Mouse (Mus musculus) liver, embryonic 11.5 days (tissue): ENCODE data around the gene Ndufb3. TPM values are rescaled to one million over a fixed set of nuclear protein-coding genes. Genes with fewer than 3 reads are reported as not detected.
"Not testable (repeated sequence)": the region's sequence is repeated elsewhere in the genome, so short reads cannot be mapped to it uniquely, and the experiment has no call there.

Source experiments
- ATAC-seq: fragments of 200-750 bp; cut with Nextera tagmentation; replicated peaks from 2 replicates; pipeline ENCODE4 v1.8.0; 2017; ENCODE audit warnings: moderate number of reproducible peaks, mild to moderate bottlenecking, moderate TSS enrichment, moderate library complexity; ENCODE audit not compliant: low FRiP score
- DNase-seq: peaks from one replicate; pipeline ENCODE4 v3.0.0-alpha.2; 2017; ENCODE audit warnings: low spot score
- H3K27ac ChIP-seq: fragments of 300-500 bp; sonication (generic); 2 replicates; pipeline ENCODE4 v1.5.1; 2014; ENCODE audit warnings: mild to moderate bottlenecking, low read depth, low read length, control low read depth
- H3K27me3 ChIP-seq: fragments of 300-500 bp; sonication (generic); replicated peaks from 2 replicates; pipeline ENCODE4 v1.6.1; 2014; ENCODE audit warnings: low read length, mixed read lengths; ENCODE audit not compliant: control insufficient read depth, insufficient read depth
- H3K36me3 ChIP-seq: fragments of 300-500 bp; sonication (generic); 2 replicates; pipeline ENCODE4 v1.6.1; 2014; ENCODE audit warnings: mild to moderate bottlenecking, low read length, moderate library complexity, mixed read lengths; ENCODE audit not compliant: control insufficient read depth, insufficient read depth
- H3K4me1 ChIP-seq: fragments of 300-500 bp; sonication (generic); replicated peaks from 2 replicates; pipeline ENCODE4 v1.6.1; 2014; ENCODE audit warnings: low read length, mixed read lengths; ENCODE audit not compliant: control insufficient read depth, insufficient read depth
- H3K4me2 ChIP-seq: fragments of 300-500 bp; sonication (generic); 2 replicates; pipeline ENCODE4 v1.6.1; 2014; ENCODE audit warnings: mild to moderate bottlenecking, control low read depth, moderate library complexity
- H3K4me3 ChIP-seq: fragments of 300-500 bp; sonication (generic); 2 replicates; pipeline ENCODE4 v1.5.1; 2014; ENCODE audit warnings: low read depth, low read length, control low read depth
- H3K9ac ChIP-seq: fragments of 300-500 bp; sonication (generic); 2 replicates; pipeline ENCODE4 v1.6.1; 2014; ENCODE audit warnings: low read depth, low read length, control low read depth
- H3K9me3 ChIP-seq: fragments of 300-500 bp; sonication (generic); 2 replicates; pipeline ENCODE4 v1.6.1; 2016; ENCODE audit warnings: low read length, inconsistent platforms, mixed read lengths; ENCODE audit not compliant: control insufficient read depth
- WGBS: fragments of 180-500 bp; shearing (Covaris S2); extraction: QIAGEN DNeasy Blood & Tissue Kit; methylation state at CpG from one replicate; pipeline ENCODE4 v1.1.7; 2014; 5-methylcytosine and 5-hydroxymethylcytosine counted together
- polyA plus RNA-seq: library from polyadenylated mRNA; unstranded; fragments of >200 nt; fragmentation: Nextera tagmentation; extraction: Ambion mirVana; gene quantifications from 2 replicates; pipeline ENCODE4 v1.2.1, GENCODE M21; 2014

The Ndufb3 gene
- 172 and 182 TPM in 2 replicates for polyA plus RNA-seq

DNA sequence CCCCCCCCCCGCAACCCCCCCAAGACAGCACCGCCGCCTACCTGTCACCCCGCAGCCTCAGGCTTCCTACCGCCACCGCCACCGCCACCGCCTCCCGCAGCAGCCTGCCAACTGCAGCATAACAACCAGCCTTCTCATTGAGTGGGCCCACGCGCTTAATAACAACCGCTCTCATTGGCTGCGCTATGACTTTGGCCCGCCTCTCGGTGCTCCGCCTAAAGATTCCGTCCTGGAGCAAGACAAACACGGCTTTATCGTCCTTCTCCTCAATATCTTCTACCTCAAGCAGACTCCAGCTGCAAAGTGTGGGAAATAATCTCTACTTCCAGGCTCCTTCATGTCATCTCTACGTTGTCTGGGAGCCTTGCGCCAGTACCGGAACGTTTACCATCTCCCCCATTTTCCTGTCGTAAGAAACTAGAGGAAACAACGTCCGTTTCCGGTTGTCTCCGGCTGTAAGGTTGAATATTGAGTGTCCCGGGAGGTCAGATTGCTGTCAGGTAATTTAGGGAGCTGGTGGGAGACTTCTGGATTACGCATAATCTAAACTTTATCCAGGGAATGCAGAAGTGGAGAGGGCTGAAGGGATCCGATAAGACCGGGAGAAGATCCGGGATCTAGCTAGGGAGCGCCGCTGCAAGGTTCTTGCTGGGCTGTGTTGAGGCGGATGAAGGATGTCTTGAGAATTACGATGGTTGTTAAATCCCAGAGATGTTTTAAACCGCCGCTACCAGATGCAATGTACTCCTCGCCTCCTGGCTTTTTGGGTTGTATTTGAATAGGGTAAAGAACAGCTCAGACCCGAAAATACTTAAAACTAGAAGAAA lies at the start of gene Ndufb3, which contains the start of gene Fam126b:
Gene Ndufb3 (plus strand): TSS at position 214 of the 827 bp plus-strand sequence.
Gene Fam126b (minus strand): TSS at position 153 of the 827 bp plus-strand sequence.
- ATAC-seq: peak; percentile 98
- no peaks in the 10 kb centered on the region for H3K9me3 ChIP-seq
- under 1% methylated on average over 41 of the region's 41 CpGs for WGBS
- H3K27me3 ChIP-seq: no peaks in the 10 kb centered on the region
- H3K36me3 ChIP-seq: no peaks in the 10 kb centered on the region
- H3K9ac ChIP-seq: peak within 1 kb of the TSS; percentile 83
- peak within 1 kb of the TSS; percentile 85 for H3K4me3 ChIP-seq
- peak; percentile 87 for DNase-seq
- peak within 1 kb of the TSS; percentile 16; the same call in 1 of the 2 replicates for H3K27ac ChIP-seq
- H3K4me1 ChIP-seq: no peaks in the 10 kb centered on the region; the same call in 1 of the 2 replicates
- H3K4me2 ChIP-seq: peak within 1 kb of the TSS; percentile 91

DNA sequence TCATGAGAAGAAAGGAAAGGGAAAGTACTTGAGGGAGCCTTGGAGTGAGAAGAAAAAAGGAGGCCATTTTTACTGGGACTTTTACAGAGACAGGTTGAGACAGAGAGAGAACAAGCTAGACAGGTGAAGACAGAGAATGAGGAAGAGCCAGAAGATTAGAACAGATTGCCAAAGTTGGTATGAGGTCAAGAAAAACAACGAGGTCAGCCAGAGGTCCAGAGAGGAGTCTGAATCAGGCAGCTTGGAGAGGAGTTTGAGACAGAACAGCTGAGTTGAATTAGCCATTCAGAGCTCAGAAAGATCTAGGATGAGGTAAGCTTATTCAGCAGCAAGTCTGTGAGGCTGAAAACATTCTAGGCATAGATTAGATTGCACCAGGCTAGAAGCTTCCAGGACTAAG lies 44.8 kb upstream of the Ndufb3 start:
- H3K9ac ChIP-seq: no peak overlapping the region
- H3K27me3 ChIP-seq: no peaks in the 10 kb centered on the region
- no peak overlapping the region for H3K27ac ChIP-seq
- H3K36me3 ChIP-seq: 0 out of 2 replicates have a peak, but pooled peaks cover 2% of the 10 kb centered on the region
- DNase-seq: no peak
- ATAC-seq: no peak
- no peak overlapping the region for H3K4me3 ChIP-seq
- H3K9me3 ChIP-seq: no peaks in the 10 kb centered on the region
- WGBS: 81% methylated on average over 1 of the region's 1 CpGs
- no peaks in the 10 kb centered on the region for H3K4me1 ChIP-seq
- H3K4me2 ChIP-seq: no peak overlapping the region

DNA sequence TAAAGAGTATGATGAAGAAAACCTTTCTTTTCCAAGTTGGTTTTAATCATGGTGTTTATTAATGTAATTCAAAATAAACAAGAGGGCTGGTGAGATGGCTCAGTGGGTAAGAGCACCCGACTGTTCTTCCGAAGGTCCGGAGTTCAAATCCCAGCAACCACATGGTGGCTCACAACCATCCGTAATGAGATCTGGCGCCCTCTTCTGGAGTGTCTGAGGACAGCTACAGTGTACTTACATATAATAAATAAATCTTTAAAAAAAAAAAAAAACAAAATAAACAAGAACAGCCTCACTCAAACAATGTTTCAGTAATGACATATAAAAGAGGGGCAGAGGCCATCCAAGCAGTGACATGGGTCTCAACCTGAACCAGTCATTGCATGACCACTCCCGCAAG lies 25.8 kb upstream of the Ndufb3 start:
- not testable (repeated sequence) for H3K27ac ChIP-seq, H3K4me1 ChIP-seq, H3K9ac ChIP-seq, H3K9me3 ChIP-seq, H3K27me3 ChIP-seq, DNase-seq, H3K36me3 ChIP-seq, ATAC-seq, H3K4me2 ChIP-seq, H3K4me3 ChIP-seq
- WGBS: 93% methylated on average over 6 of the region's 6 CpGs

DNA sequence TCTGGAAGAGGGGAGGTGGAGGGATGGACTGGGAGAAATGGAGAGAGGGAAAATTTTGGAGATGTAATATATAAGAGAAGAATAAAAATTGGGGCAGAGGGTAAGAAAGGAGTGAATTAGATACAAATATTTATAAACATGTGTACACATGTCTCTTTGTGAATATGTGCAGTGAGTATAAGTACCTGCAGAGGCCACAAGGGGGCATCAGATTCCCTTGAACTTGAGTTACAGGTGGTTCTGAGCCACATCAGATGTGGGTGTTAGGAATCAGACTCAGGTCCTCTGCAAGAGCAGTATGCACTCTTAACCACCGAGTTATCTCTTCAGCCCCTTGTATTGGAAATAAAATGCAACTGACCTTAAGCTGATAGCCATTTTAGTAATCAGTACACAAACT lies 23.7 kb upstream of the Ndufb3 start:
- no peaks in the 10 kb centered on the region for H3K27me3 ChIP-seq
- ATAC-seq (no peak), DNase-seq (no peak)
- no peak overlapping the region for H3K4me3 ChIP-seq
- no peak overlapping the region for H3K27ac ChIP-seq
- no peak overlapping the region for H3K9ac ChIP-seq
- H3K4me1 ChIP-seq: no peaks in the 10 kb centered on the region
- H3K9me3 ChIP-seq: no peaks in the 10 kb centered on the region
- WGBS: 81% methylated on average over 1 of the region's 1 CpGs
- H3K4me2 ChIP-seq: no peak overlapping the region
- peaks cover 4% of the 10 kb centered on the region; the same call in 1 of the 2 replicates for H3K36me3 ChIP-seq

DNA sequence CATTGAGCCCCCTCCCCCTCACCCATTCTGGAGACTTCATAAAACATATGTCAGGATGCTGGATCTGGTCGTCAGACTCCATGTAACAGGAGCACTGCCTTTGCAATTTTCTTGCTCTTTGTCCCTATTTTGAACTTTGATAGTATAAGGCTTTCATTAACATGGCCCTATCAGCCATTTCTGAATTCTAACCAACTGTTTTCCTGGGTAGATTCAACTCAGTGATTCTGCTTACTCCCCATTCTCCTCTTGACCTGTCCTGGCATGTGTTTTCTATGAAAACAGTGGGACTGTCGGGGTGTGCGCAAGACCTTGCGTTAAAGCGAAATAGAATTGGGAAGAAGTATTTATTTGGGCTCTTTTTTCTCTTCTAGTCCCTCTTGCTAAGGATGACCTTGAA lies 21.2 kb upstream of the Ndufb3 start:
- H3K9ac ChIP-seq: no peak overlapping the region
- H3K36me3 ChIP-seq: peaks cover 2% of the 10 kb centered on the region; the same call in 1 of the 2 replicates
- DNase-seq (no peak), ATAC-seq (no peak)
- WGBS: 96% methylated on average over 5 of the region's 5 CpGs
- H3K9me3 ChIP-seq: no peaks in the 10 kb centered on the region
- H3K4me1 ChIP-seq: no peaks in the 10 kb centered on the region
- no peak overlapping the region for H3K27ac ChIP-seq
- H3K4me3 ChIP-seq: no peak overlapping the region
- H3K27me3 ChIP-seq: no peaks in the 10 kb centered on the region
- no peak overlapping the region for H3K4me2 ChIP-seq

DNA sequence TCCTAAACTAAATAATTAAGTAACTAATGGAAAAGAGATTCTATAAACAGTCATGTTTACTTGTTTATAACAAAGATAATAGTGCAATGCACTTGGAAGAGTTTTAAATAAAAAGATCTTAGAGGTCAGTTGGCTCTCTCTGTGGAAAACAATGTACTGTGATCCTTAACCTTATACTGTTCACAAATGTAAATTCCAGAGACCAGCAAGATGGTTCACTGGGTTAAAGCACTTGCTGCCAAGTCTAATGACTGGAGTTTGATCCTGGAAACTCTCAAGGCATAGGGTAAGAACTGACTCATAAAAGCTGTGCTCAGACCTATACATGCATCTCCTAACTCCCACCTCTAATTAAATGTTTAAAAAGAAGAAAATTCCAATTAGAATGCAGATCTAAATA lies 19.6 kb upstream of the Ndufb3 start:
- no peak for ATAC-seq
- H3K36me3 ChIP-seq: no peaks in the 10 kb centered on the region

DNA sequence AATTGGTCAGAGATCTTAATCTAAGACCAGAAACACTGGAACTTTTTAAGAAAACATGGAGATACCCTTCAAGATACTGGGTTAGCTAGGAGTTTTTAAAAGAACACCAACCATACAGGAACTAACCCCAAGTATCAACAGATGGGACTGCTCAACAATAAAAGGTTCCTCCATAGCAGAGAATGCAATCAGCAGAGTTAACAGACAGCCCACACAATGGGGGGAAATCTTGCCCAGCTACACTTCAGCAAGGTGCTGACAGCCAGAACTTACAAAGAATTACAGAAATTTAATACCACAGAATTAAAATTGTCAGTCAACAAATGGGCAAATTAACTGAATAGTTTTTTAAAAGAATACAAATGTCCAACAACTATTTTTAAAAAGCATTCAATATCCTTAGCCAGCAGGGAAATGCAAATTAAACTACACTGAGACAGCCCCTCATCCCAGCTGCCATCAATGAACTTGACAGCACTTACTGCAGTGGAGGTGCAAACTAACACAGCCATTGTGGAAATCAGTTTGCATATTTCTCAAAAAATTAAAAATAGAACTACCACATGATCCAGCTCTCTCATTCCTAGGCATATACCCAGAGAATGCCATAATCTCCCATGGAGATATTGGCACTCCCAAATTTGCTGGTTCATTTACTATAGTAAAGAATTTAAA lies 17.6 kb upstream of the Ndufb3 start:
- H3K9me3 ChIP-seq: no peaks in the 10 kb centered on the region
- no peak for DNase-seq

More for the DNA sequence above, 19.6 kb upstream of the Ndufb3 start:
- Histone ChIP-seq H3K27ac (no peak overlapping the region), H3K27me3 (no peaks in the 10 kb centered on the region), H3K4me1 (no peaks in the 10 kb centered on the region), H3K4me3 (no peak overlapping the region), H3K4me2 (no peak overlapping the region), H3K9me3 (no peaks in the 10 kb centered on the region), H3K9ac (no peak overlapping the region)
- no peak for DNase-seq

DNA sequence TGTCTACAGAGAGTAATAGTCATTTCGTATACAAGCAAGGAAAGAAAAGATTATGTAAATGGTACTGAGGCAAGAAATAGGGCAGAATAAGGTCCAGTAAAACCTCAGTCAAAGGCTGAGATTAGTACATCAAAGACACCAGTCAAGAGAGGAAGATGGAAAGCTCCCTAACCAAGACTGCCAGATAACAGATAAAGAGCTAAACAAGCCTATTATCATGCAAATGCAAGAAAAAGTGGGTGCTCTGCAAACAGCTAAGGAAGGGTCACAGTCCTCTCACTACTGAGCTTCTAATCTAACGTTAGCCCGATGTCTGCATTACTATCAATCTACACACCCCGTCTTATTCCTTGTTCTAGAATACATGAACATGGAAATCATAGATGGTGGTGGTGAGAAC lies 15.7 kb upstream of the Ndufb3 start:
- no peak overlapping the region for H3K4me2 ChIP-seq
- no peak for DNase-seq
- H3K27me3 ChIP-seq: no peaks in the 10 kb centered on the region

More for the DNA sequence above, 17.6 kb upstream of the Ndufb3 start:
- Histone ChIP-seq H3K27ac (no peak overlapping the region), H3K4me3 (no peak overlapping the region), H3K4me1 (no peaks in the 10 kb centered on the region), H3K4me2 (no peak overlapping the region), H3K36me3 (no peaks in the 10 kb centered on the region), H3K27me3 (no peaks in the 10 kb centered on the region), H3K9ac (no peak overlapping the region)
- ATAC-seq: no peak

More for the DNA sequence above, 15.7 kb upstream of the Ndufb3 start:
- H3K4me3 ChIP-seq: no peak overlapping the region
- WGBS: 46% methylated on average over 4 of the region's 4 CpGs
- H3K9me3 ChIP-seq: no peaks in the 10 kb centered on the region
- no peak overlapping the region for H3K27ac ChIP-seq
- no peaks in the 10 kb centered on the region for H3K4me1 ChIP-seq
- H3K9ac ChIP-seq: no peak overlapping the region
- no peaks in the 10 kb centered on the region for H3K36me3 ChIP-seq
- no peak for ATAC-seq
